Mouse (Mus musculus) forebrain, embryonic 12.5 days (tissue): ENCODE measurements at regions not wholly inside any gene's neighbourhood (a gene's known extent, or its start where the extent isn't known, plus 50 kb on each side); places are given as distances from the start of the nearest gene placed in this dataset.

ENCODE experiments used
- ATAC-seq: fragments of 200-750 bp; cut with Nextera tagmentation; 2 replicates; pipeline ENCODE4 v1.8.0; 2017; ENCODE audit warnings: moderate TSS enrichment; ENCODE audit not compliant: low FRiP score
- H3K27ac ChIP-seq: fragments of 300-500 bp; sonication (generic); 2 replicates; pipeline ENCODE4 v1.5.1; 2016; ENCODE audit warnings: mild to moderate bottlenecking
- H3K27me3 ChIP-seq: fragments of 300-500 bp; sonication (generic); 2 replicates; pipeline ENCODE4 v1.6.1; 2016; ENCODE audit warnings: mild to moderate bottlenecking
- H3K36me3 ChIP-seq: fragments of 300-500 bp; sonication (generic); replicated peaks from 2 replicates; pipeline ENCODE4 v1.6.1; 2016; ENCODE audit warnings: mild to moderate bottlenecking
- H3K4me1 ChIP-seq: fragments of 300-500 bp; sonication (generic); 2 replicates; pipeline ENCODE4 v1.6.1; 2016
- H3K4me2 ChIP-seq: fragments of 300-500 bp; sonication (generic); 2 replicates; pipeline ENCODE4 v1.6.1; 2016; ENCODE audit warnings: mild to moderate bottlenecking, moderate library complexity
- H3K4me3 ChIP-seq: fragments of 300-500 bp; sonication (generic); replicated peaks from 2 replicates; pipeline ENCODE4 v1.5.1; 2016; ENCODE audit warnings: mild to moderate bottlenecking
- H3K9ac ChIP-seq: fragments of 300-500 bp; sonication (generic); 2 replicates; pipeline ENCODE4 v1.6.1; 2016; ENCODE audit warnings: mild to moderate bottlenecking
- H3K9me3 ChIP-seq: fragments of 300-500 bp; sonication (generic); 2 replicates; pipeline ENCODE4 v1.6.1; 2016
- WGBS: fragments of 180-500 bp; shearing (Covaris S2); methylation state at CpG from one replicate; pipeline ENCODE4 v1.1.7; 2016; 5-methylcytosine and 5-hydroxymethylcytosine counted together

DNA sequence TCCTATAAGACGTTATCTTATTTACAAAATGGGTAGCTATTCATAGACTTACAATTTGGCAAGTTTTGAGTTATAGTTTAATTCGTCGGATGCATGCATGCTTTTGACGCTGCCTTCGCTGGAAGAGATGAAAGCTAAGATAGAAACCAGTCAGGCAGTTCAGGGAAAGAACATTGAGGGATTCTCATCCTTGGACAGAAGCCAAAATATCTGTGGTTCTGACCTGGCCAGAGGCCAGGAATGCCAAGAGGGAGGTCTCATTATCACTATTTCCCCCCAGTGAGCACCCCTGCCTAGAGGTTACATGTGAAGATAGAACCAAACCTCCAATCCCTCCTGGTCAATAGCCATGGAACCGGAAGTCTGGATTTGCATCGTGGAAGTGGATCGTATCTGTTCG lies 167.1 kb upstream of the Ankrd55 start:
- Histone ChIP-seq H3K4me1 (peaks cover 13% of the 10 kb centered on the region), H3K9me3 (no peaks in the 10 kb centered on the region), H3K27ac (no peak overlapping the region), H3K27me3 (0 out of 2 replicates have a peak, but pooled peaks cover 3% of the 10 kb centered on the region), H3K36me3 (no peaks in the 10 kb centered on the region), H3K4me2 (no peak overlapping the region), H3K4me3 (no peak overlapping the region), H3K9ac (no peak overlapping the region)
- WGBS = 94% methylated on average over 9 of the region's 9 CpGs
- ATAC-seq = no peak

DNA sequence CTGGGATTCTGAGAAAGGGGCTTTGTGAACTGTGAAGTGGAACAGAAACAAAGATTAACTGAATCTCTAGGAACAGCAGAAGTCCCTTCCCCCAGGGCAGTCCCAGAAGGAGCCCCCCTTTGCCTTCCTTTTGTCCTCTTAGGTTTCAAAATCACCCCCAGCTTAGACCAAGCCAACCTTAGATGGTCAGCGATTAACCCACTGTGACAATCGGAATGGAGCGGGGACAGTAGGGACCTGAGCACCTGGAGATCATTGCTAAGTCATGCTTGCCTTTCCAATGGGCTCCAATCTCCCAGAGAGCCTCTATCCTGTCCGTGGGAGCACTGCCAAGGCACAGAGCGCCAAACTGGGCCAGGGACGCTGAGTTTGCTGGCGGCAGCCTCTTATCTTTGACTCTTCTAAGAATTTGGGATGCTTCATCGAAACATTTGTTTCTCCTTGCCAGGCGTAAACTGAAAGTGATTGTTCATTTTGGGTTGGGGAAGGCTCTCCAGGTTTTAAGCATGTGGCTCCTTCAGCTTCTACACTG lies 165.3 kb upstream of the Ankrd55 start:
- H3K4me1 ChIP-seq = peaks cover 11% of the 10 kb centered on the region

DNA sequence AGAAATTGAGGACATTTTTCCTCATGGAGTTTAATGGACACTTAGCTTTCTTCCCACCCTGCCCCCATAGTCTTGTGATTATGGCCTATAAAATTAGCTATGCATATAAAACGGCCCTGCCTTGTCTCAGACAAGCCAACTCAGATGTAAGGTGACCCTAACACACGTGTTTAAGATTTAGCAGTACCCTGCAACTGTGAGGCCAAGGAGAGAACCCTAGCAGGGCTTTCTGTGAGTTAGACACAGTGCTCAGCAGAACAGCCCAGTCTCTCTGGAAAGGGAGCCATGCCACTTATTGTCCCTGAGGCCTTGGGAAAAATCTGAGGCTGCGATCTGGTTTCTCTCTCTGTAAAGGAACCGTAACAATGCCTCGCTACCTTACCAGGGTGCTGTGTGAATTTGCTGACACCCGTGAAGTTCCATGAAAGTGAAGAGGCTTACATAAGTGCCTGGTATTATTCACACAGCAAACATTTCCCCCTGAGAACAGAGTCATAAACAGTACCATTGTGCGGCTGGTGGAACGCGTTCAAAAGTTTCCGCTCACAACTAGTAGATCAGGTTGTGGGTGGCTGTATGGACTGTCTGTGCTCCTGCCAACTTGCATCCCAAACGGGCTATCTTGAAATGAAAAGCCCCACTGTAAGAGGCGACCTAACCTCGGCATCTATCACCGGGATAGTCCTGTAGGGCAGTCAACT lies 162.3 kb upstream of the Ankrd55 start:
- no peak for ATAC-seq
- Histone ChIP-seq H3K27ac (no peak overlapping the region), H3K4me2 (no peak overlapping the region), H3K27me3 (peaks cover 3% of the 10 kb centered on the region; the same call in 1 of the 2 replicates), H3K36me3 (no peaks in the 10 kb centered on the region), H3K4me1 (no peaks in the 10 kb centered on the region), H3K4me3 (no peak overlapping the region), H3K9me3 (no peaks in the 10 kb centered on the region), H3K9ac (no peak overlapping the region; the same call in 1 of the 2 replicates)
- WGBS = 87% methylated on average over 14 of the region's 14 CpGs

More for the DNA sequence above, 165.3 kb upstream of the Ankrd55 start:
- no peaks in the 10 kb centered on the region for H3K36me3 ChIP-seq
- H3K27me3 ChIP-seq = 0 out of 2 replicates have a peak, but pooled peaks cover 3% of the 10 kb centered on the region
- H3K9ac ChIP-seq = no peak overlapping the region
- no peak overlapping the region for H3K4me3 ChIP-seq
- no peak for ATAC-seq
- WGBS = 75% methylated on average over 9 of the region's 9 CpGs
- no peak overlapping the region for H3K27ac ChIP-seq
- no peaks in the 10 kb centered on the region for H3K9me3 ChIP-seq
- no peak overlapping the region for H3K4me2 ChIP-seq

DNA sequence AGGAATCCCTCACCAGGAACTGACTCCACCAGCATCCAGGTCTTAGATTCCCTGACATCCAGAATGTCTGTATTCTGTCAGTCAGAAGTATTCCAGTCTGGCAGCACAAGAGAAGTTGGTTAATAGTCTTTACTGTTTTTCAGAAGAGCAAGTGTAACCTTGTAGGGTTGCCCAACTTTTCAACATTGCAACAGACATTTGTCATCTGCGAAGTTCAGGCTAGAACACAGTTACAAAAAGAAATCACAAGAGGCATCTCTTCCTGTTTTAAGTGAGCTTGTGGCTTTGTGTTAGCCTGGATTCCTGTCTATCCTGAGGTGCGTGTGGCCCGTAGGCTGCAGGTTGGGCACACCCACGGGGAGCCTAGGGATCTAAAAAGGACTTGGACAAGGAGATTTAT lies 158.0 kb upstream of the Ankrd55 start:
- no peak overlapping the region for H3K4me2 ChIP-seq
- H3K27me3 ChIP-seq = peaks cover 4% of the 10 kb centered on the region; the same call in 1 of the 2 replicates
- no peak overlapping the region for H3K27ac ChIP-seq
- no peak for ATAC-seq
- no peaks in the 10 kb centered on the region for H3K36me3 ChIP-seq
- WGBS = 86% methylated on average over 4 of the region's 4 CpGs
- no peaks in the 10 kb centered on the region for H3K9me3 ChIP-seq
- H3K9ac ChIP-seq = no peak overlapping the region
- 0 out of 2 replicates have a peak, but pooled peaks cover 5% of the 10 kb centered on the region for H3K4me1 ChIP-seq
- no peak overlapping the region for H3K4me3 ChIP-seq

DNA sequence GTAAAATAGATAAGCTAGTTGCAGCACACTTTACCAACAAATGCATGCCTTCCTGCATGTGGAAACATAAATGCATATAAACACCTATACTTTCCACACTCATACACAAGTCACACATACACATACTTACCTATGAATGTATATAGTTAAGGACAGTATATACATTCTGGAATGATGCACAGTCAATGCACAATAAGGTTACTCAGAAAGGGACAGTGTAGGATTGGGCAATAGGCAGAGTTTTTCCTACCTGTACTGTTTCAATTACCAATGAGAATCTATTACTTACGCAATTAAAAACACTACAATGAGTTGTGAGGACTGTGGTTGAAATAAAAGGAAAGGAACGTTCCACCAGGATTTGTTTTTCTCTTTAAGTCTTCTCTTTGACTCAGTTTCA lies 157.5 kb upstream of the Ankrd55 start:
- Histone ChIP-seq H3K27ac (no peak overlapping the region), H3K27me3 (peaks cover 4% of the 10 kb centered on the region; the same call in 1 of the 2 replicates), H3K9ac (no peak overlapping the region), H3K4me1 (0 out of 2 replicates have a peak, but pooled peaks cover 5% of the 10 kb centered on the region), H3K36me3 (no peaks in the 10 kb centered on the region), H3K4me2 (no peak overlapping the region), H3K9me3 (no peaks in the 10 kb centered on the region), H3K4me3 (no peak overlapping the region)
- no peak for ATAC-seq
- 71% methylated on average over 2 of the region's 2 CpGs for WGBS

DNA sequence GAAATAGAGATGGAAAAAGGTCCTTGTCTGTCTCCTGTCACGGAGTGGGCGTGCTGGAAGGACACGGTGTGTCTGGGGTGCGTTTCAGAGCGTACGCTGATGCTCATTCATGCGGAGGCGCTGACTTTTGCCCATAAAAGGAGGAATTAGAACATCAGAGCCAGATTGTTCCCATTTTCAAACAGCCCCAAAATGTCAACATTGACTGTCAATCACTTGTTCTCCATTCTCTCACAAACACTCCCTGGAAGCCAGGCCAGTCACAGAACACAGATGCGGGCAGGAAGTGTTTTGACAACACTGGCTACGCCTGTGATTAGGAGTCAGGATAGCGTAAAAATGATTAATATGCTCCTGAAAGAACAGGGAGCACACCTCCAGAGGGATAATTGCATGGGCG lies 157.1 kb upstream of the Ankrd55 start:
- WGBS = 31% methylated on average over 12 of the region's 12 CpGs
- Histone ChIP-seq H3K4me2 (no peak overlapping the region), H3K4me1 (0 out of 2 replicates have a peak, but pooled peaks cover 5% of the 10 kb centered on the region), H3K27ac (no peak overlapping the region), H3K9me3 (no peaks in the 10 kb centered on the region), H3K4me3 (no peak overlapping the region), H3K9ac (no peak overlapping the region), H3K27me3 (peaks cover 4% of the 10 kb centered on the region; the same call in 1 of the 2 replicates), H3K36me3 (no peaks in the 10 kb centered on the region)
- no peak for ATAC-seq

DNA sequence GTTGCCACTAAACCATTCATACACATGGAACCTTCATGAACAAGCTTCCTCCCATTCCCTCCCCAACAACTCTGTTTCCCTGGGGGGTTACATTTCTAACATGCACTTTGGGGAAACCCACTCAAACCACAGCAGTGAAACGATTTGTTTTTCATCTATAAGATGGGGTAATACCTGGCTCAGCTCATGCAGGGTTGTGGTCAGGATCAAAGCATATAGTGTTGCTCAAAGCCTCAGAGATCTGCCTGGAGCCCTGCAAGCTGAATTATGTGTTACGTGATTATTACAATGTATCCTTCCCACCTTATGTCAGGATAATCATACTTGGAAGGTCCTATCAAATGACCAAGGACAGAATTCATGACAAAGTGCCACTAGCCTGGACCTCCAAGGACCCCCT lies 154.5 kb upstream of the Ankrd55 start:
- no peak overlapping the region for H3K27ac ChIP-seq
- ATAC-seq = no peak
- H3K9ac ChIP-seq = no peak overlapping the region
- no peak overlapping the region for H3K4me3 ChIP-seq
- H3K9me3 ChIP-seq = no peaks in the 10 kb centered on the region
- H3K27me3 ChIP-seq = peaks cover 4% of the 10 kb centered on the region; the same call in 1 of the 2 replicates
- H3K4me1 ChIP-seq = 0 out of 2 replicates have a peak, but pooled peaks cover 5% of the 10 kb centered on the region
- no peak overlapping the region for H3K4me2 ChIP-seq
- H3K36me3 ChIP-seq = no peaks in the 10 kb centered on the region
- WGBS = 89% methylated on average over 2 of the region's 2 CpGs

DNA sequence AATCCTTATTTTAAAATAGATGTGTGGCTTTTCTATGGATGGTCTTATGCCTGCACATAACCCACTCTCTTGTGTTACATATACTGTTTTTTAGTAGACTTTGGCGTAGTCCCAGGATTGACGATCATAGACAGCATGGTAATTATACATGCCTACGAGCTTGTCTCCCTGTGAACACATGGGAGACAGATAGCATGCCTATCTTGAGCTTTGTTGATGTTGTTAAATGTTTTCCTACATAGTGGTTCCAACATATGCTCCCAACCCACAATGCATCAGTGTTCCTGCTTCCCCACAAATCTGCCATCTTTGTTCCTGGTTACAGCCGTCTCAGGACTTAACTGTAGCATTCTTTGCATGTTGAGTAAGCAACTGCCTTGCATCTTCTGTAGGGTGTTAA lies 153.6 kb upstream of the Ankrd55 start:
- no peak for ATAC-seq
- Histone ChIP-seq H3K4me1 (0 out of 2 replicates have a peak, but pooled peaks cover 5% of the 10 kb centered on the region), H3K9ac (no peak overlapping the region), H3K27ac (no peak overlapping the region), H3K36me3 (no peaks in the 10 kb centered on the region), H3K4me2 (no peak overlapping the region), H3K4me3 (no peak overlapping the region), H3K27me3 (peaks cover 4% of the 10 kb centered on the region; the same call in 1 of the 2 replicates), H3K9me3 (no peaks in the 10 kb centered on the region)
- WGBS = 88% methylated on average over 4 of the region's 4 CpGs

DNA sequence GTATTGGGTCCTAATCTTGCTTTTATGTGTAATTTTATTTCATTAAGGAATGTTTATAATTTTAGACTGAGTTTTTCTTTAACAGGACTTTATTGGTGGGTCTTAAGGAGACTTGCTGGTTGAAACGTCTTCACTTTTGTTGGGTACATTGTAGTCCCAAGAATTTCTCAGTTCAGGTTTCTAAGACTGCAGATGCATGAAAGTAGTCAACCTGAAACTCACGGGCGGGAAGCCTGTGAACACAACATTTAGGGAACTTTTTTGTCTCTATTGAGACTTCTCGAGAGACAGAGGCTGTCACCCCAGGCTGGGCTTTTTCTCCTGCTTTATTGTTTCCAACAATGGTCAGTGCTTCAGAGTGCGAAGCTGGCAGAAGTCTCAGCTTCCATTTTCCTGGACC lies 152.5 kb upstream of the Ankrd55 start:
- H3K4me1 ChIP-seq = 0 out of 2 replicates have a peak, but pooled peaks cover 5% of the 10 kb centered on the region
- WGBS = 56% methylated on average over 5 of the region's 5 CpGs

DNA sequence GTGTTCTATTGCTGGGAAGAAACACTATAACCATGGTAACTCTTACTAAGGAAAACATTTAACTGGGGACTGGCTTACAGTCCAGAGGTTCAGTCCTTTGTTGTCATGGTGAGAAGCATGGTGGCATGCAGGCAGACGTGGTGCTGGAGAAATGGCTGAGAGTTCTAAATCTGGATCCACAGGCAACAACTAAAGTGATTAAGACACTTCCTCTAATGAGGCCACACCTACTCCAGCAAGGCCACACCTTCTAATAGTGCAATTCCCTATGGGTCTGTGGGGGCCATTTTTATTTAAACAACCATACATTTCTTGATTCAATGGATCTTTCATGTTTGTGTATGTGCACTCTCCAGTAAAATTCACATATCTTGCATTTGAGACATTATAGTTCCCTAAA lies 151.4 kb upstream of the Ankrd55 start:
- no peak for ATAC-seq
- Histone ChIP-seq H3K9me3 (no peaks in the 10 kb centered on the region), H3K36me3 (no peaks in the 10 kb centered on the region), H3K27ac (no peak overlapping the region), H3K27me3 (peaks cover 4% of the 10 kb centered on the region; the same call in 1 of the 2 replicates), H3K9ac (no peak overlapping the region), H3K4me3 (no peak overlapping the region), H3K4me2 (no peak overlapping the region), H3K4me1 (no peaks in the 10 kb centered on the region)
- WGBS = 56% methylated on average over 1 of the region's 1 CpGs

More for the DNA sequence above, 152.5 kb upstream of the Ankrd55 start:
- no peak overlapping the region for H3K27ac ChIP-seq
- H3K4me2 ChIP-seq = no peak overlapping the region
- ATAC-seq = no peak
- H3K27me3 ChIP-seq = peaks cover 4% of the 10 kb centered on the region; the same call in 1 of the 2 replicates
- H3K9me3 ChIP-seq = no peaks in the 10 kb centered on the region
- no peak overlapping the region for H3K9ac ChIP-seq
- no peak overlapping the region for H3K4me3 ChIP-seq
- no peaks in the 10 kb centered on the region for H3K36me3 ChIP-seq

DNA sequence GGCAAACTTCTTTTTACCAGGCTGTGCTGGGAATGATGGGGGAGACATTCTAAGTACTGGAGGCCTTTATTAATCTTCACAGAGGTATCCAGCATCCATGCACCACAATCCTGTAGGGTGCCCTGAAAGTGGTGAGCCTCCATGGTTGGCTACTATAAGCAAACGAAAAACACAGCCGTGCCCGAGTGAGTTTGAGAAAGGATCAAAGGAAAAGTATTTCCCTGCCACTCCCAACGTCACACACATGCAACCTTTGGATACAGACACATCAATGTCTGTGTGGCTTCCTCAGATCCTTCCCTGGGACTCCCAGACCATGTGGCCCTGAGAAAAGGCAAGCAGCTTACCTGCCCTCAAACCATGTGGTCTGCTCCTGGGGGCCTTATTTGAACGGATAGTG lies 147.4 kb upstream of the Ankrd55 start:
- no peak overlapping the region for H3K4me3 ChIP-seq
- peaks cover 3% of the 10 kb centered on the region; the same call in 1 of the 2 replicates for H3K4me1 ChIP-seq
- no peak overlapping the region for H3K4me2 ChIP-seq
- no peaks in the 10 kb centered on the region for H3K9me3 ChIP-seq
- 80% methylated on average over 5 of the region's 5 CpGs for WGBS
- no peak overlapping the region for H3K27ac ChIP-seq
- H3K27me3 ChIP-seq = no peaks in the 10 kb centered on the region
- ATAC-seq = no peak
- no peak overlapping the region for H3K9ac ChIP-seq
- H3K36me3 ChIP-seq = no peaks in the 10 kb centered on the region

DNA sequence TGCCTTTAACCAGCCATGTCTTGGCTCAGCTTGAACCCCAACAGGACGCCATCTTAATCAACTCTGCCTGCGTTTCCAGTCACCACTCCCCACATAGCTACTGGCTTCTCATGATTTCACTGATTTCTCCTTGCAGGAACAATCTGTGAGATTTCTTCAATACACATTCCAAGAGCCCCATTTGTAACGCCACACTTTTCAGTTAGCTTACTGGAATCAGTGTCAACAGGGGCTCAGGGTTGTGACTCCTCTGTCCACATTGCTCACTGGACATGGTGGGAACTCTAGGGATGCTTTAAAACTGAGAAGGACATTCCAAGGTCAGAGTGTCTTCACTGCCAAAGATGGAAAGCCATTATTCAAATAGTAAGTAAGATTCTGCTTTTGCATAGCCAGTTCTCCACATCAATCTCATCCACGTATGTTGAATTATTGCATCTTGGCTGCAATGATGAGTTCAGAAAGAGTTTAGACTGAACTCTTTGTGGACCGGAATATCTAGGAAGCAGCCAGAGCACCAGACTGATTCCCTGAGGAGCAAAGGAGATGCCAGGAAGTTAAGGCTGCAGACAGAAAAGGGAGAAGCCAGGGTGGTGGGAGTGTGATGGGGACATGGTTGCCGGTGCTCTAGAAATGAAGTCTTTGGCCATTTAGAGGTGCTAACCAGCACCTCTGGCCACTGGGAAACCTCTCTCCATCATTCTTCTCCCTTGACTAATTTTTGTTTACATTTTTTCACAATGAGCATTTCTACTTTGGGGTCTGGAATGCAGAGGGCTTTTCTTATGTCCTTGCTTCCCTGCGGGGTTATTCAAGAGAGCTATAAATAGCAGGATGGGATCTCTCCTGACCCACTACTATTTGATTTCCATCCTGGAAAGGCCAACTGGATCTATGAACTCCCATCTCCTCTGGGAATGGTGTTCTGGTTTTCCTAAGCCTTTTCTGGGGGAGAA lies 143.6 kb upstream of the Ankrd55 start:
- Histone ChIP-seq H3K27ac (no peak overlapping the region), H3K36me3 (no peaks in the 10 kb centered on the region), H3K4me2 (no peak overlapping the region), H3K9ac (no peak overlapping the region), H3K4me3 (no peak overlapping the region), H3K27me3 (no peaks in the 10 kb centered on the region), H3K9me3 (no peaks in the 10 kb centered on the region), H3K4me1 (peaks cover 3% of the 10 kb centered on the region; the same call in 1 of the 2 replicates)
- WGBS = 81% methylated on average over 7 of the region's 7 CpGs
- no peak for ATAC-seq
